Mouse (Mus musculus): ENCODE measurements around the gene Cdt1.

Gene Cdt1

DNA sequence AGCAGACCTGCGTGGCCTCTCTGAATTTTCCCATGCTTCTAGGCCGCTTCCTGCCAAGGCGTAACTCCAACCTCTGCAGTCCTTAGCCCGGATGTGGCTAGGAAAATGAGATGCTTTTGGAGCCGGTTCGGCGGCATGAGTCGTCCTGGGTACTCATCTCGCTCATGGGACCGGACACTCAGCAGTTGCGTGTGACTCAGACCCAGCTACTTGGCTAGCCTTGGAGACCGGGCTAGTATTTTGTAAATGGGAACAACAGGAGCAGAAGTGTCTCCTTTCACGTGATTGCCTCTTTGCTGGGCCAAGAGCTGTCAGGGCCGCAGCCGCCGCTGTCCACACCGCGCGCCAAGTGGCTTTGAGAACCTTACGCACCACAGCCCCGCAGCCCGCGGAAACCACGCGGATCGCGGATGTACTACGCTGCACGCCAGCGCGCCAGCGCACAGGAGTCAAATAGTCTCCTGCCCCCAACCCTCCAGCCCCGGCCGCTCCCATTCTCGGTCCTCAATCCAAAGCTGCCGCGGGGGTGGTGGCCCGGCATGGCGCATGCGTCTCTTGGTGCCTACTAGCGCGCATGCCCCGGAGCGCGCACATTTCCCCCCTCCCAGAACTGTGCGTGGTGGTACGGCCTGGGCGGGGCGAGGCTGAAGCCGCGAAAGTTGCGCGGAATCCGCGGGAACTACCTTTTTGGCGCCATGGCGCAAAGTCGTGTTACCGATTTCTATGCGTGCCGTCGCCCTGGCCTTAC is at the start of gene Cdt1:
Cdt1 (plus strand) TSS at position 655 of the 748 bp plus-strand sequence.
- peak; percentile 99 for DNase-seq (ENCODE audit: low read depth, low spot score)

DNA sequence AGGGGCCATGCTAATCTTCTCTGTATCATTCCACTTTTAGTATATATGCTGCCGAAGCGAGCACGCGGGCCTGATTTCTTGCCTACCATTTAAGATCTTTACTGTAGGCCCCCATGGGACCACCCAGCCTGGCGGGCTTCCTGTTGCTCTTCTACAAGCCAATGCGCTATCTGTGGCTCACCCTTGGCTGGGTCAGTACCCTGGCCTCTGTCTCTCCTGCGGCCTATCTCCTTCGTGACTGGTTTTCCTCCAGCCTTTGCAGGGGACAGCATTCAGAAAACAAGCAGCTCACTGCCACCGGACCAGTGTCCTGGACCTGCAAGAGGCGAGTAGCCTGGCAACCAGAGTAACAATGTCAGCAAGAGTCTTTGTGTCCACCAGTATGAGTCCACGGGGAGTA is 47.2 kb upstream of the Cdt1 start:
- DNase-seq (ENCODE audit: low read depth, low spot score), result no peak

DNA sequence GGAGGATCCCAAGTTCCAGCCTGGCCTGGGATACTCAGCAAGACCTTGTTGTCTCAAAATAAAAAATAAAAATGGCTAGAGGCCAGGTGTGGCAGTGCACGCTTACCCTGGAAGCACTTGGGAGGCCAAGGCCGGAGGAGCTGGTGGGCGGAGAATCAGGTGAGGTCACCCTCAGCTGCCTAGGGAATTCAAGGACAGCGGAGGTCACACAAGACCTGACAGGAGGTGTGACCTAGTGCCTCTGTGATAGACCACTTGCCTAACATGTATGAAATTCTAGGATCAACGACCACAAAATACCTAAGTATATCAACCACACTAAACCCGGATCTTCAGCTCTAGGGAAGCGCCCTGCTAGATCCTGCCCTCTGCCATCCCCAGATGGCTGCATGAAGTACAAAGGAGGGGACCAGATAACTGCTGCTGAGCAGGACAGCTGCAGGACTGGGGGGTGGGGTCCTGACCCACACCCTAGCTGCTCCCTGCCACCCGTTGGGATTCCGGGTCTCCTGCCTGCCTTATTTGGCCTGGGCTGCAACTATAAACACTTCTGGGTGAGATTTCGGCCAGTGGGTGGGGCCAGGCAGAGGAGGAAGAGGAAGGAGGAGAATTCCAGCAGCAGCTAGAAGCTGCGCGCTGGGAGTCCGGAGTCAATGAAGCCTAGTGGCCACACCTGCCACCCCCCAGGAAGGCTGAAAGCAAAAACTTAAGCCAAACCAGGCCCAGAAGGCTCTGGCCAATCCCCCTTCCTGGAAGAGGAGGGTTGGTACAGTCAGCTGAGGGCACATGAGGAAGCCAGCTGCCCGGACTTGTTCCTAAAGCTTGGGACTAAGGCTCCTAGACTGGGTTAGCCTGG is 44.8 kb upstream of the Cdt1 start:
- no peak for DNase-seq (ENCODE audit: low read depth, low spot score)

DNA sequence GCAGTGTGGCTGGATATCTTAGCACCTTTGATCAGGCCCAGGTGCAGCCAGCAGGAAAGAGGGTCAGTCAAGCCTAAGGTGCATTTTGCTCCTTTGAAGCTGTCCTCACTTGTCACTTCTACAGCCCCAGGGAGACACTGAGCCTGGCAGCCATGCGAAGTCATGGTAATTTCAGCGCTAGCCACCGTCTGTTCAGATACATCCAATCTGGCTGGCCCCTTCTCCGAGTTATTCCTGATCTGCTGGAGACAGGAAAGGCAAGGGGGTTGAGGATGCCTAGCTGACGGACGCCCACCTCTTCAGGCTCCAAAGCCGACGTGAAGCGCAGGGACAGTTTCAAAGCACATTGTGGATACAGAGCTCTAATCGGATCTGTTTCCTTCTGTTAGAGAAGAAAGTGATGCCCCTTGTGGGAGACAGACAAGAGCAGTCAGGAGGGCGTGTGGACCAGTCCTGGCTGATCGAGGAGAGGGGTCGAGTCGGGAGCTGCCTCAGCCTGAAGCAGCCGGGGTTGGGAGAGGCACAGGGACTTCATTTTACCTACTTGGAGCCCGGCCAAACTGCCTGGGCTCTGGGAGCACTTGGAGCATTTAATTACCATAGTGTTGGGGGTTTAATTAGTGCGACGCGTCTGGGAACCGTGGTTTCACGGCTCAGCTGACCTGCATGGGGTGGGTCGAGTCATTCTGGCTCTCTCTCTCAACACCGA is 44.0 kb upstream of the Cdt1 start:
- no peak for DNase-seq (ENCODE audit: low read depth, low spot score)

DNA sequence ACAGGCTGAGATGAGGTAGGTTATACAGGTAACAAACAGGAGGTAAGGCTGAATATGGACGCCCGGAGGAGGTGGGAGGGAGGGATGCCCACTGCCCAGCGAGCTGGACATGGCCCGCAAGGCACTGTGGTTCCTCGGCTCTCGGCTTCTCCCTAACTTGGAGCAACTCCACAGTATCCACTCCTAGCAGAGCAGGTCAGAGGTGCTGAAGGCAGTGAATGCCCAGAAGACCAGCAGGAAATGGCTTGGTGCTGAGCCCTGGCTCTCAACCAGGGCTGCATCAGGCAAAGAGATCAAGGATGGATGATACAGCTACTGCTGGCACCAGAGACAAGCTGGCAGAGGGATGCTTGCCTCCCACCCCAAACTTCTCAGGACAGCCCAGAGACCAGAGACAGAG is 43.3 kb upstream of the Cdt1 start:
- no peak for DNase-seq (ENCODE audit: low read depth, low spot score)

DNA sequence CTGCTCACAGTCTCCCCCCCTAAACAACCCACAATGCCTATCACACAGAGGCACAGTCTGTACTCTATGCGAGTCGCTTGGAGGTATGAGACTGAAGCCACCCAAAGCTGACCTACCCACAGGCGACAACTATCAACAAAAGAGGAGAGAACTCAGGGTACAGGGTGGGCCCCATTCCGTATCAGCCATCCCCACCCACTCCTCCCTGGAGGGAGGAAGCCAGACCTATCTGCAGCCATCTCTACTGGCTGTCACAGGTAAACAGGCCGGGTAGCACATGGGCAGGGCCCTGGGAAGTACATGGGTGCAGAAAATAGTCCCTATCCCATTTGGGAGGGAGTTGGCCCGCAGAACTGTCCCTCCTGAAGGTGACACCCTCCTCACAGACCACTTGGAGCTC is 42.8 kb upstream of the Cdt1 start:
- no peak for DNase-seq (ENCODE audit: low read depth, low spot score)

DNA sequence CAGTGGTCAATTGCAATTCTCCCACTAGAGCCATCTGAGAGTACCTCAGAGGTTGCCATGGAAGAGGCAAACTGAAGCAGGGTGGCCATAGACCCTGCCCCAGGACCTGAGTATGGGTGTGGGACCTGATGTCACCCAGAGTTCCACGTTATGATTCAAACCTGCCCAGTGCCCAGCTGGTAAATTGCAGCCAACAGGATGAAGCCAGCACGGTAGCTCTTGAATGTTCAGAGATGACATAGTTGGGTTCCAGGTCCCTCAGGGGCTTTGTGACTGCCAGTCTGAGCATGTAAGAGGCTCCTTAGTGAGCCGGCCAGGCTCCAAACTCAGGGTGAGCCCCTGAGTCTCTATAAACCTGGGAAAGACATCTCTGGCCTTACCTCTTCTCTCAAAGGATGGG is 41.7 kb upstream of the Cdt1 start:
- DNase-seq (ENCODE audit: low read depth, low spot score), result no peak

DNA sequence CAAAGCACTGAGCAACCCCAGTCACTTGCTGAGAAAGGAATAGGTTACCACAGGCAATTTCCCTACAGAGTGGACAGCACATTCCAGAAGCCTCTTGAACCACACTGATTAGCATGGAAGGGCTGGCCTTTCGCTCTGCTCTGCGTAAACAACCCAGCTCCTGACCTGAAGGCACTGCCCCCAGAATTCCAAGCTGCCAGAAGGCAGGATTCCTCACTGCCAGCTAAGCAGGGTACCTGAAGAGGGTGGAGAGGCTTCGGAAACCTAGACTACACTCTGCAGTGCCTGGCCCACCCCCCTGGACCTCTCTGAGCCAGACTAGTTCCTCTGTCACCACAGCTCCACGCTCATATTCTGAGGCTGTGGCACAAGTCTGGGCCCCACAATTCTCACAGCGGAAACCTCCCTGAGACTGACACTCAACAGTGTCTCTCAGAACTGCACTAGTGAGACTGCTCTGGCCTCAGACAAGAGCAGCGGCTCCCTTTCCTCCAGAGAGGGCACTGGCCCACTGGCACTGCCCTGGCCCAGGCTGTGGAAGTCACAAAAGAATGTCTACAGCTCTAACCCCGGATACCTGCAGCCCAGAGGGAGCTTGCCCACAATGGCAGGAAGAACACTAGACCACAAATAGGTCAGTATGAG is 41.2 kb upstream of the Cdt1 start:
- no peak for DNase-seq (ENCODE audit: low read depth, low spot score)

DNA sequence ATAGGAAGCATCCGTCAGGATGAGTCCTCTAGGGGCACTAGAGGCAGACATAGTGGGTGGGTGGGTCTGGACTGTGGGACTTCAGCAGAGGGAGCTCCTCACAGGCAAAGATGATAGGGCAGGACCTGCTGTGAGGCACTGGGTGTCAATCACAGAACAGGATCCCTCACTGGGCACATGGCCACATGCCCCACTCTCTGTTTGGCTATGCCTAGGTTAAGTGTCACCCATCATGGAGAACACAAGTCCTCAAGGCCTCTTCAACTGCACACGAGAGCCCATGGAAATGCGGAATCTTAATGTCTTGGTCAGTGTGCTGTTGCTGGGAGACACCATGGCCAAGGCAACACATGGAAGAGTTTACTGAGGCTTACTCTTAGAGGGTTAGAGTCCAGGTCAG is 39.9 kb upstream of the Cdt1 start:
- DNase-seq (ENCODE audit: low read depth, low spot score), result no peak

DNA sequence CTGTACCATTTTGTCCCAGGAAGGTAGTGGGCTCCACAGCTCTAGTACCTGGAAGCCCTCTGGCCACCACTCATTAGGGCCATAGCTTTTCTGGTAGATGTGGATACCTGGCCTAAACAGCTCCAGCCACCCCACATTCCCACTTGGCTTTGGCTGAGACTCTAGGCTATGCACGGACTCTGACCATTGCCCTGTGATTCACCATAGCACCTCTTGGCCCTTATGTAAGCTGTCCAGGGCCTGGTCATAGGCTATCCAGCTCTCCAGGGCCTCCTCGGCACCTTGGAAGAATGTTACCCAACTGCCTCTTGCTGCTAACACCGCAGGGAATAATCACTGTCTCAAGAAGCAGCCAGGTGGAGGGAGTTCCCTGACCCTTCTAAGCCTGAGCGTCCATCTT is 38.7 kb upstream of the Cdt1 start:
- no peak for DNase-seq (ENCODE audit: low read depth, low spot score)

DNA sequence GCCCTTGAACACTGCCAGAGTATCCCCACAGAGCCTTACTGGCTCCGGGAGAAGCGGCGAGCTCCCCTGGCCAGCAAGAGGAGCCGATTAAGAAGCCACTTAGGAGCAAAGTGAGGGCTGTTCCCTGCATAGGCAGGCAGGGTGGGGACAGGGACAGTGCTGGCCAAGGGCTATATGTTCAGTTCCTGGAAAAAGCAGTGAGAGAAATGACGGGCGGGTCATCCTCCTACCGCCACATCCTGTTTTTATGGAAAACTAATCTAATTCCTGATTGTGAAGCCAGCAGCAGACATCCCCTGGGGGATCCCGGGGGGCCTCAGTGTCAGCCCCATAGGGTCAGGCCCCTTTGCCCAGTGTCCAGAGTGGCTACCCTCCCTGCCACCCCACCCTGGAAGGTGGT is 36.5 kb upstream of the Cdt1 start:
- no peak for DNase-seq (ENCODE audit: low read depth, low spot score)

DNA sequence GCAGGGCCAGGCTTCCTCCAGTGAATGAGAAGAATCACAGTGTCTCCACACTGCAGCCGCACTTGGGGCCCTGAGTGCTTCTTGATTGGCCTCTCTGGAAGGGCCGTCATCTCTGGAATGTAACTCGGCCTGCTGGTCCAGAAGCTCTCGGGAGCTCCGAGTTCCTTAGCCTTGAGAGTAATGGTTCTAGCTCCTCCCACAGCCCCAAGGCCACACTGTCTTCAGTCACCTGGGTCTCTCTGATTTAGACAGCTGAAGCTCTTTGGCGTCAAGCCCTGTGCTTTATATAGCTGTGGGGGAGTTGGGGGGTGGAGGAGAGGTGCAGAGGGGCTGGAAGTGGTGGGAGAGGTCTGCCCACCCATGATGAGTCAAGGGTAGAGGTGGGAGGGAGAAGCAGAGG is 30.8 kb upstream of the Cdt1 start:
- DNase-seq (ENCODE audit: low read depth, low spot score), result no peak

DNA sequence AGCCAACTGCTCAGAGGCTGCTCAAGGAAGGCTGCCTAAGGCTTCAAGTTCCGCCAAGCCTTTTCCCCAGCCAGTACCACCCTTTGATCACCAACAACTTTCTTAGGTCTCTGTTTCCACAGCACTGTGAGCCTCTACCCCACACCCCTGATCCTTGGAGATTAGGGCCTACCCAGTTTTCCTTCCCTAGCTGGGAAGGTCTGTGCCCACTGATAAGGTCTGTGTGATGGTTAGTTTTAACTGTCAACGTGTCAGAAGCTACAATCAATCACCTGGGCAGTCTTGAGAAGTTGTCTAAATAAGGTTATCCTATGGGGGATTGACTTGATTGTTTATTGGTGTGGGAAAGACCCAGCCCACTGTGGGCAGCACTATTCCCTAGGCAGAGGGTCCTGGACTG is 30.0 kb upstream of the Cdt1 start:
- DNase-seq (ENCODE audit: low read depth, low spot score), result no peak

DNA sequence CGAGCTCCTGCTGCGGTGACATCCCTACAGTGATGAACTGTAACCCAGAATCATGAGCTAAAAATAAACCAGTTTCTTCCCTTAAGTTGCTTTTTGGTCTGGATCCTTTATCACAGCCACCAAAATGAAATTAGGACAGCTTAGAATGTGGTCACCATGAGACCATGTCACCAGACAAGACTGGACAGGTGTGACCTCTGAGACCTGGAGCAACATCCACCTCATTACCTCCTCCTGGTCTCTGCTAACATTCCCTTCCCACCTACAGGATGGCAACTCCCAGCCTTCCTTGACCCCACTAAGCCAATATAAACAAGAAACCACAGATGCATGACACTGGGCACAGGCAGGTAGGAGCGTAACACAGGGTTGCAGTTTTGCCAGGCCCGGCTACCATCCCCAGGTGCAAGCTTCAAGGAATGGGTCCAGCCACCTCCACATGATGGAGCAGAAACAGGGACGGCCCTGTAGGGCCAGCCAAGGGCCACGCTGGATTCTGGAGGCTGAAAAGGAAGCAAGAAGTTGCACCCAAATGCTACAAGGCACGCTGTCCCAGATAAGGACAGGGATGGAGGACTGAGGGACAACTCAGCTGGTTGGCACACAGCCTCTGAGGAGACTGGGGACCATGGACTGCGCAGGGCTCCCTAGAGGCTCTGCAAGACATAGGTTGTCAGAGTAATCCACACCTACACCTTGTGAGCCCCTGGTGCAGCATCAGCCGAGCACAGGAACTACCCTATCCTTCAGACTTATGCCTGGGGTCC is 29.3 kb upstream of the Cdt1 start:
- DNase-seq (ENCODE audit: low read depth, low spot score), result no peak

DNA sequence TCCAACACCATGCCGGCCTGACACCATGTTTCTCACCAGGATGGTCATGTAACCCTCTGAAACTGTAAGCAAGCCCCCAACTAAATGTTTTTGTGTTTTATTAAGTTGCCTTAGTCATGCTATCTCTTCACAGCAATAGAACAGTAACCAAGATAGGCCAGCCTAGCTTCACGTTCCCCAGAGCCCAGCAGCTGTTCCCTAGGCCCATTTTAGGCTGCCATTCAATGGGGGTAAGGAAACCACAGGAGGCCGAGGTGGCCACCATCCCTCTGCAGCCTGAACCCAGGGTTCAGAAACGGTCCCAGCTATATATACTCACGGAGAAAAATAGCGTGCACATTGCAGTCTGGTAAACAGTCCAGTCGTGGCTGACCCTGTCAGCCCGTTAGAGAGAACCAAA is 23.7 kb upstream of the Cdt1 start:
- DNase-seq (ENCODE audit: low read depth, low spot score), result no peak

DNA sequence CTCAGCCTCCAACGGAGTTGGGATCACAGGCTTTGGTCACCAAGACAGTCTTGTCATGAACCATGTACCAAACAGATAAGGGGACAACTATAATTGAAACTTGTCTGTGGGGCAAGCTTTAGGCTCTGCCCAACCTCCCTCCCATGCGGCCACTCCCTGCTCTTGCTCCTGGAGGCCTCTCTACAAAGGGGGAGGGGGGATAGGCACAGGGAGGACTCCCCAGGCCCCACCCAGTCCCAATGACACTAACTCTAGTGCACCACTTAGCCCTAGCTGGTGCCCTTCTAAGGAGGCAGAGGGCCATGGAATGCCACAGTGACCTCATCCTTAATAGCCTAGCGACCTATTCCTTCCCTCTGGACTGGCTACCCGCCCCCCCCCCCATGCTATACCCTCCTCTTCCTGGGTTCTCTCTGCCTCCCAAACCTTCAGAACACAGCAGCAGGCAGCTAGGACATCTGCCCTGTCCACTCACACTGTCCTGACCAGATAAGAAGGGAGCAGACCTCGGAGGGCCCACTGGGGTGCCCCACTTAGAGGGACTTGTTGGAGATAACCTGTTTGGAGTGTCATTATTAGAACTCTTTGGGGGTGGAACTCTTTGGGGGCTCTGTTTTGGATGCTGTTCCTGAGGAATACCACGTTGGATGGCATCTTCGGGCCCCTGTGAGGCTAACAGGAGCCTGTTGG is 21.6 kb upstream of the Cdt1 start:
- DNase-seq (ENCODE audit: low read depth, low spot score), result no peak

DNA sequence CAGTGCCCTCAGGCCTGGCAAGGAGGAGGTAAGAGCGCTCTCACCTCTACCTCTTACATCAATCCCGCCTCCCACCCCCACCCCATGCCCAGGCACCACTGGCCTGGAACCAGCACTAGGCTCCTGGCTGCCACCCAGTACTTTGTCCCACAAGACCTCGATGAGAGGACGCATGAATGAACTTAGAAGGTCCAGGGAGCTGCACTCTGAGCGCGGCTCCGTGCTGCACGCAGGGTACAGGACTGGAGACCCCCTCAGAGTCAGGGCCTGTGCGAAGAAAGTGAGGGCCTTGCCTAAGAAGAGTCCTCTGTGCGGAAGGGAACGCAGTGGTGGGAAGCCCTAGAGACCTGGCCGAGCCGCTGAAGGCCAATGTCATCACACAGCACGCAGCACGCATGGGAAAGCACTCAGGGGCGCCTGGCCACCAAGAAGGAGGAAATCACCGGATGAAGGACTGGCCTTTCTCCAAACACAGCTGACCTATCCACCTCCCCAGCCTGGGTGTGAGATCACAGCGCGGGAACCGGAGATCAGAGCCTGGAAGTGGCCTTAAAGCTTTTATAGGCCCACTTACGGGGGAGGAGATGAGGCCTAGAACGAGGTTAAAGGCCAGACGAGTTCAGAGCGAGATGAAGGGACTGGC is 20.9 kb upstream of the Cdt1 start:
- no peak for DNase-seq (ENCODE audit: low read depth, low spot score)

DNA sequence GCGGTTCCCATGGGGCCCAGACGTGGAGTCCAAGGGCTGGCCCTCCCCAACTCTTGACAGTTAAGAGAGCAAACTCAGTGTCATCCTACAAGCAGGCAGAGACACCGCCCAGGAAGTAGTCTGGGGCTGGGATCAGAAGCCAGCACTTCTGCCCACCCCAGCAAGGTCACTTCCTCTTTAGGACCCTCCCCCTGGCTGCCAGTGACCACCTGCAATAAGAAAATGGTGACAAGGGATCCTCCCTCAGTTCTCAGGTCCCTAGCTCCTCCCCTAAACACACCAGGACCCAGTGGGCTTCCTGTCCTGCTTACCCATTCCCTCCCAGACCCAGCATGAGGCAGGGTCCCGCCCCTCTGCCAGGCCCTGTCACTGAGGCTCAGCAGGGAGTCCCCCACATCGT is 20.0 kb upstream of the Cdt1 start:
- peak; percentile 95 for DNase-seq (ENCODE audit: low read depth, low spot score)

DNA sequence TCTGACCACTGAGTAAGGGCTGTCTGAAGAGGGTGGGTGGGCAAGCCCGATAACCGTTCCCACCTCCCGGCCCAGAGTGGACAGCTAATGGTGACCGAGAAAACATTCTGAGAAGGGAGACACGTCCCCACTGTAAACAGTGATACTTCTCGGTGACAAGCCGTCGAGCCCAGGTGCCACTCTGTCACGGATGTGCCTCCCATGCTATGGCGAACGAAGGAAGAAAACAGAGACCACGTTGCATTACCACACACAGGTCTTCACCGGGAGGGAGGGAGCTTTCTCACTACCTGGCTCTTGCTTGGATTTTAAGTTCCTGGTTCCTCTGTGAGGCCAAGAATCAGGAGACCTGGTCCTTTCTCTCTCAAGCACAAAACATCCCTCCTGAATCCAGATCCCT is 19.5 kb upstream of the Cdt1 start:
- no peak for DNase-seq (ENCODE audit: low read depth, low spot score)

DNA sequence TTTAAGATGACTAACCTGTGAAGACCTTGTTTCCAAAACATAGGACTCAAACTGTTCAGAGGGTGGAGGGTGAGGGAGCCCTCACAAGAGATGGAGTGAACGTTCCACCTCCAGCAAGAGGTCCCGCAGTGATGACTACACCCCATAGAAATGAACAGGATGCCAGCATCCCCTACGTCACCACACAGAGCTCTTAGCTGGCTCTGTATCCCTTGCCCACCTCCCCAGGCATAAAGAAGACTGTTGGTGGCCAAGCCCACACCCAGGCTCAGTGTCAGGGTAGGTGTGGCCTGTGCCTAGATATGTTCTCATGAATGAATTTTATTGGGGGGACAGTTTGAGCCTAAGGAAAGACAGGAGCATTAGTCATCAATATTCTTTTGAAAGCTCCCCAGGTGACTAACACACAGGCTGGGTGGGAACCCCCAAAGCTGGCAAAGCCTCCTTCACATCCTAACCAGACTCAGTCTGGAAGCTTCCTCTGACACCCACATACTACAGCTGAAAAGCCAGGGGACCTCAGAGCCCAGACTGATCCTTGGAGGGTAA is 18.9 kb upstream of the Cdt1 start:
- peak; percentile 66 for DNase-seq (ENCODE audit: low read depth, low spot score)

Data from A20 (cell line).